Mouse (Mus musculus): Measurements from ENCODE around the gene Zmynd8. TPM values are rescaled to one million over a fixed set of nuclear protein-coding genes. Genes with fewer than 3 reads are reported as not detected.

Gene Zmynd8
- polyA plus RNA-seq, 1 experiment from 2014 or later = 43.5 TPM

- Histone ChIP-seq H3K9me3 (ENCODE audit: control insufficient read depth, low read length) (no peaks in the 10 kb centered on the region), H3K4me2 (ENCODE audit: low read depth, severe bottlenecking) (no peak overlapping the region), H3K27ac (replicated peaks; ENCODE audit: low read depth, low read length) (no peak overlapping the region), H3K4me1 (ENCODE audit: control insufficient read depth, insufficient read depth, low read length) (no peaks in the 10 kb centered on the region), H3K4me3 (ENCODE audit: low read depth, low read length) (no peak overlapping the region), H3K36me3 (ENCODE audit: control insufficient read depth, insufficient read depth, low read length) (peaks cover 39% of the 10 kb centered on the region), H3K27me3 (ENCODE audit: control insufficient read depth, insufficient read depth, low read length) (no peaks in the 10 kb centered on the region), H3K9ac (ENCODE audit: low read length) (no peak overlapping the region)
- 88% methylated on average over 8 of the region's 8 CpGs for whole genome bisulfite sequencing
- no peak for ATAC-seq (ENCODE audit: insufficient number of reproducible peaks, low FRiP score, low TSS enrichment, low read depth)
- DNase-seq (ENCODE audit: low spot score) = no peak
Measured at GRCm38 (mm10) chr2:165846787-165847186, 52.0 kb downstream of the Zmynd8 start.

- peaks cover 36% of the 10 kb centered on the region for H3K36me3 ChIP-seq (ENCODE audit: control insufficient read depth, insufficient read depth, low read length)
- ATAC-seq (ENCODE audit: insufficient number of reproducible peaks, low FRiP score, low TSS enrichment, low read depth) (no peak), DNase-seq (ENCODE audit: low spot score) (no peak)
- no peaks in the 10 kb centered on the region for H3K27me3 ChIP-seq (ENCODE audit: control insufficient read depth, insufficient read depth, low read length)
- no peaks in the 10 kb centered on the region for H3K9me3 ChIP-seq (ENCODE audit: control insufficient read depth, low read length)
- no peak overlapping the region for H3K4me2 ChIP-seq (ENCODE audit: low read depth, severe bottlenecking)
- H3K4me3 ChIP-seq (ENCODE audit: low read depth, low read length) = no peak overlapping the region
- no peaks in the 10 kb centered on the region for H3K4me1 ChIP-seq (ENCODE audit: control insufficient read depth, insufficient read depth, low read length)
- WGBS = 95% methylated on average over 22 of the region's 22 CpGs
- H3K9ac ChIP-seq (ENCODE audit: low read length) = no peak overlapping the region
- no peak overlapping the region for H3K27ac ChIP-seq (replicated peaks; ENCODE audit: low read depth, low read length)
Measured at GRCm38 (mm10) chr2:165845490-165845889, 53.3 kb downstream of the Zmynd8 start.

- ATAC-seq (ENCODE audit: insufficient number of reproducible peaks, low FRiP score, low TSS enrichment, low read depth) (no peak), DNase-seq (ENCODE audit: low spot score) (no peak)
- Histone ChIP-seq H3K9ac (ENCODE audit: low read length) (no peak overlapping the region), H3K27ac (replicated peaks; ENCODE audit: low read depth, low read length) (no peak overlapping the region), H3K4me2 (ENCODE audit: low read depth, severe bottlenecking) (no peak overlapping the region), H3K9me3 (ENCODE audit: control insufficient read depth, low read length) (no peaks in the 10 kb centered on the region), H3K4me1 (ENCODE audit: control insufficient read depth, insufficient read depth, low read length) (no peaks in the 10 kb centered on the region), H3K27me3 (ENCODE audit: control insufficient read depth, insufficient read depth, low read length) (no peaks in the 10 kb centered on the region), H3K4me3 (ENCODE audit: low read depth, low read length) (no peak overlapping the region), H3K36me3 (ENCODE audit: control insufficient read depth, insufficient read depth, low read length) (peaks cover 36% of the 10 kb centered on the region)
- 95% methylated on average over 6 of the region's 6 CpGs for WGBS
Measured at GRCm38 (mm10) chr2:165843350-165843749, 55.5 kb downstream of the Zmynd8 start.

GRCm38 (mm10) chr2:165842241-165842640, 56.6 kb downstream of the Zmynd8 start:
- WGBS = 96% methylated on average over 10 of the region's 10 CpGs
- Histone ChIP-seq H3K9me3 (ENCODE audit: control insufficient read depth, low read length) (no peaks in the 10 kb centered on the region), H3K4me1 (ENCODE audit: control insufficient read depth, insufficient read depth, low read length) (no peaks in the 10 kb centered on the region), H3K27ac (replicated peaks; ENCODE audit: low read depth, low read length) (no peak overlapping the region), H3K4me2 (ENCODE audit: low read depth, severe bottlenecking) (no peak overlapping the region), H3K27me3 (ENCODE audit: control insufficient read depth, insufficient read depth, low read length) (no peaks in the 10 kb centered on the region), H3K9ac (ENCODE audit: low read length) (no peak overlapping the region), H3K4me3 (ENCODE audit: low read depth, low read length) (no peak overlapping the region), H3K36me3 (ENCODE audit: control insufficient read depth, insufficient read depth, low read length) (peaks cover 46% of the 10 kb centered on the region)
- DNase-seq (ENCODE audit: low spot score) (no peak), ATAC-seq (ENCODE audit: insufficient number of reproducible peaks, low FRiP score, low TSS enrichment, low read depth) (no peak)

GRCm38 (mm10) chr2:165841805-165842204, 57.0 kb downstream of the Zmynd8 start:
- H3K9me3 ChIP-seq (ENCODE audit: control insufficient read depth, low read length) = no peaks in the 10 kb centered on the region
- no peaks in the 10 kb centered on the region for H3K4me1 ChIP-seq (ENCODE audit: control insufficient read depth, insufficient read depth, low read length)
- no peak overlapping the region for H3K4me3 ChIP-seq (ENCODE audit: low read depth, low read length)
- no peak for ATAC-seq (ENCODE audit: insufficient number of reproducible peaks, low FRiP score, low TSS enrichment, low read depth)
- H3K27ac ChIP-seq (replicated peaks; ENCODE audit: low read depth, low read length) = no peak overlapping the region
- no peak for DNase-seq (ENCODE audit: low spot score)
- H3K27me3 ChIP-seq (ENCODE audit: control insufficient read depth, insufficient read depth, low read length) = no peaks in the 10 kb centered on the region
- WGBS = 96% methylated on average over 6 of the region's 6 CpGs
- no peak overlapping the region for H3K9ac ChIP-seq (ENCODE audit: low read length)
- H3K4me2 ChIP-seq (ENCODE audit: low read depth, severe bottlenecking) = no peak overlapping the region
- peaks cover 49% of the 10 kb centered on the region for H3K36me3 ChIP-seq (ENCODE audit: control insufficient read depth, insufficient read depth, low read length)

GRCm38 (mm10) chr2:165840852-165841251, 58.0 kb downstream of the Zmynd8 start:
- 94% methylated on average over 7 of the region's 7 CpGs for WGBS
- Histone ChIP-seq H3K9me3 (ENCODE audit: control insufficient read depth, low read length) (no peaks in the 10 kb centered on the region), H3K27ac (replicated peaks; ENCODE audit: low read depth, low read length) (no peak overlapping the region), H3K27me3 (ENCODE audit: control insufficient read depth, insufficient read depth, low read length) (no peaks in the 10 kb centered on the region), H3K4me1 (ENCODE audit: control insufficient read depth, insufficient read depth, low read length) (no peaks in the 10 kb centered on the region), H3K36me3 (ENCODE audit: control insufficient read depth, insufficient read depth, low read length) (peaks cover 48% of the 10 kb centered on the region), H3K9ac (ENCODE audit: low read length) (no peak overlapping the region), H3K4me3 (ENCODE audit: low read depth, low read length) (no peak overlapping the region), H3K4me2 (ENCODE audit: low read depth, severe bottlenecking) (no peak overlapping the region)
- ATAC-seq (ENCODE audit: insufficient number of reproducible peaks, low FRiP score, low TSS enrichment, low read depth) (no peak), DNase-seq (ENCODE audit: low spot score) (no peak)

GRCm38 (mm10) chr2:165839317-165839652, 59.5 kb downstream of the Zmynd8 start:
- Histone ChIP-seq H3K4me2 (ENCODE audit: low read depth, severe bottlenecking) (no peak overlapping the region), H3K4me1 (ENCODE audit: control insufficient read depth, insufficient read depth, low read length) (no peaks in the 10 kb centered on the region), H3K27me3 (ENCODE audit: control insufficient read depth, insufficient read depth, low read length) (no peaks in the 10 kb centered on the region), H3K36me3 (ENCODE audit: control insufficient read depth, insufficient read depth, low read length) (peaks cover 45% of the 10 kb centered on the region), H3K9ac (ENCODE audit: low read length) (no peak overlapping the region), H3K4me3 (ENCODE audit: low read depth, low read length) (no peak overlapping the region), H3K27ac (replicated peaks; ENCODE audit: low read depth, low read length) (no peak overlapping the region), H3K9me3 (ENCODE audit: control insufficient read depth, low read length) (no peaks in the 10 kb centered on the region)
- no peak for ATAC-seq (ENCODE audit: insufficient number of reproducible peaks, low FRiP score, low TSS enrichment, low read depth)
- WGBS = 87% methylated on average over 2 of the region's 2 CpGs
- no peak for DNase-seq (ENCODE audit: low spot score)

GRCm38 (mm10) chr2:165838606-165839316, 60.1 kb downstream of the Zmynd8 start:
- peaks cover 45% of the 10 kb centered on the region for H3K36me3 ChIP-seq (ENCODE audit: control insufficient read depth, insufficient read depth, low read length)
- H3K4me3 ChIP-seq (ENCODE audit: low read depth, low read length) = no peak overlapping the region
- H3K4me1 ChIP-seq (ENCODE audit: control insufficient read depth, insufficient read depth, low read length) = no peaks in the 10 kb centered on the region
- 92% methylated on average over 23 of the region's 23 CpGs for WGBS
- H3K27me3 ChIP-seq (ENCODE audit: control insufficient read depth, insufficient read depth, low read length) = no peaks in the 10 kb centered on the region
- ATAC-seq (ENCODE audit: insufficient number of reproducible peaks, low FRiP score, low TSS enrichment, low read depth) (no peak), DNase-seq (ENCODE audit: low spot score) (no peak)
- no peak overlapping the region for H3K4me2 ChIP-seq (ENCODE audit: low read depth, severe bottlenecking)
- no peak overlapping the region for H3K27ac ChIP-seq (replicated peaks; ENCODE audit: low read depth, low read length)
- no peak overlapping the region for H3K9ac ChIP-seq (ENCODE audit: low read length)
- no peaks in the 10 kb centered on the region for H3K9me3 ChIP-seq (ENCODE audit: control insufficient read depth, low read length)

- H3K27ac ChIP-seq (replicated peaks; ENCODE audit: low read depth, low read length) = no peak overlapping the region
- no peaks in the 10 kb centered on the region for H3K9me3 ChIP-seq (ENCODE audit: control insufficient read depth, low read length)
- no peak overlapping the region for H3K9ac ChIP-seq (ENCODE audit: low read length)
- ATAC-seq (ENCODE audit: insufficient number of reproducible peaks, low FRiP score, low TSS enrichment, low read depth) = no peak
- H3K36me3 ChIP-seq (ENCODE audit: control insufficient read depth, insufficient read depth, low read length) = peaks cover 42% of the 10 kb centered on the region
- WGBS = 93% methylated on average over 13 of the region's 13 CpGs
- H3K4me2 ChIP-seq (ENCODE audit: low read depth, severe bottlenecking) = no peak overlapping the region
- H3K4me1 ChIP-seq (ENCODE audit: control insufficient read depth, insufficient read depth, low read length) = no peaks in the 10 kb centered on the region
- H3K27me3 ChIP-seq (ENCODE audit: control insufficient read depth, insufficient read depth, low read length) = no peaks in the 10 kb centered on the region
- H3K4me3 ChIP-seq (ENCODE audit: low read depth, low read length) = no peak overlapping the region
- no peak for DNase-seq (ENCODE audit: low spot score)
Measured at GRCm38 (mm10) chr2:165834601-165835000, 64.2 kb downstream of the Zmynd8 start.
